Mouse (Mus musculus) liver, embryonic 14.5 days (tissue): ENCODE data around the gene Hoxd4. TPM values are rescaled to one million over a fixed set of nuclear protein-coding genes. Genes with fewer than 3 reads are reported as not detected.

Source experiments
- ATAC-seq: fragments of 200-750 bp; cut with Nextera tagmentation; 2 replicates; pipeline ENCODE4 v1.8.0; 2017; ENCODE audit warnings: moderate number of reproducible peaks, mild to moderate bottlenecking, moderate library complexity; ENCODE audit not compliant: insufficient read depth
- DNase-seq, 3 experiments: peaks; one replicate each; pipeline ENCODE4 v3.0.0-alpha.2; 2012 to 2013; ENCODE audit warnings: low read depth in 3 of 3, low spot score in 3 of 3
- H3K27ac ChIP-seq: fragments of 300-500 bp; sonication (generic); 2 replicates; pipeline ENCODE4 v1.5.1; 2014; ENCODE audit warnings: moderate library complexity, mild to moderate bottlenecking, control low read depth, inconsistent platforms
- H3K27me3 ChIP-seq: fragments of 300-500 bp; sonication (generic); 2 replicates; pipeline ENCODE4 v1.6.1; 2014; ENCODE audit warnings: mild to moderate bottlenecking, low read length, moderate library complexity; ENCODE audit not compliant: control insufficient read depth, insufficient read depth
- H3K36me3 ChIP-seq: fragments of 300-500 bp; sonication (generic); replicated peaks from 2 replicates; pipeline ENCODE4 v1.6.1; 2014; ENCODE audit warnings: low read depth; ENCODE audit not compliant: control insufficient read depth, insufficient read depth
- H3K4me1 ChIP-seq, 2 experiments: fragments of 200-500 bp in 1 of 2; fragments of 300-500 bp in 1 of 2; sonication (generic) in 1 of 2; replicated peaks; 2 replicates each; pipeline ENCODE4 v1.6.1; 2012 to 2014; ENCODE audit warnings: antibody characterized with exemption in 1 of 2, inconsistent platforms in 1 of 2, low read length in 1 of 2; ENCODE audit not compliant: control insufficient read depth in 2 of 2, insufficient read depth in 2 of 2
- H3K4me2 ChIP-seq: fragments of 300-500 bp; sonication (generic); 2 replicates; pipeline ENCODE4 v1.6.1; 2014; ENCODE audit warnings: low read depth, mild to moderate bottlenecking, control low read depth, moderate library complexity
- H3K4me3 ChIP-seq, 2 experiments: fragments of 200-500 bp in 1 of 2; fragments of 300-500 bp in 1 of 2; sonication (generic) in 1 of 2; 2 replicates each; pipeline ENCODE4 v1.5.1; 2012 to 2014; ENCODE audit warnings: low read depth in 2 of 2, low read length in 2 of 2, mild to moderate bottlenecking in 2 of 2, control low read depth in 1 of 2, inconsistent platforms in 1 of 2, moderate library complexity in 1 of 2; ENCODE audit not compliant: insufficient read depth in 1 of 2
- H3K9ac ChIP-seq: fragments of 300-500 bp; sonication (generic); replicated peaks from 2 replicates; pipeline ENCODE4 v1.6.1; 2014; ENCODE audit warnings: mild to moderate bottlenecking, control low read depth, moderate library complexity
- H3K9me3 ChIP-seq: fragments of 300-500 bp; sonication (generic); 2 replicates; pipeline ENCODE4 v1.6.1; 2016; ENCODE audit warnings: low read length, mixed read lengths; ENCODE audit not compliant: control insufficient read depth
- CTCF ChIP-seq: IDR thresholded peaks from 2 replicates; pipeline ENCODE4 v1.5.1; 2016; ENCODE audit warnings: antibody characterized with exemption, low read depth, control low read depth
- EP300 ChIP-seq: IDR thresholded peaks from 2 replicates; pipeline ENCODE4 v1.6.1; 2016; ENCODE audit warnings: antibody characterized with exemption, low read depth
- WGBS: fragments of 180-500 bp; shearing (Covaris S2); extraction: QIAGEN DNeasy Blood & Tissue Kit; methylation state at CpG from one replicate; pipeline ENCODE4 v1.1.7; 2014; ENCODE audit not compliant: insufficient replicate concordance; 5-methylcytosine and 5-hydroxymethylcytosine counted together
- polyA plus RNA-seq, 2 experiments: library from polyadenylated mRNA; depleted of rRNA in 1 of 2; stranded (reverse) in 1 of 2; unstranded in 1 of 2; fragments of >200 nt; fragmentation: Nextera tagmentation in 1 of 2; extraction: Ambion mirVana in 1 of 2; gene quantifications; 2 replicates each; pipeline versions ENCODE4 v1.2.1 to v1.2.3; 2012 to 2014

Hoxd4 gene
- polyA plus RNA-seq, 2 experiments: 0.04 TPM; not detected in 1

DNA sequence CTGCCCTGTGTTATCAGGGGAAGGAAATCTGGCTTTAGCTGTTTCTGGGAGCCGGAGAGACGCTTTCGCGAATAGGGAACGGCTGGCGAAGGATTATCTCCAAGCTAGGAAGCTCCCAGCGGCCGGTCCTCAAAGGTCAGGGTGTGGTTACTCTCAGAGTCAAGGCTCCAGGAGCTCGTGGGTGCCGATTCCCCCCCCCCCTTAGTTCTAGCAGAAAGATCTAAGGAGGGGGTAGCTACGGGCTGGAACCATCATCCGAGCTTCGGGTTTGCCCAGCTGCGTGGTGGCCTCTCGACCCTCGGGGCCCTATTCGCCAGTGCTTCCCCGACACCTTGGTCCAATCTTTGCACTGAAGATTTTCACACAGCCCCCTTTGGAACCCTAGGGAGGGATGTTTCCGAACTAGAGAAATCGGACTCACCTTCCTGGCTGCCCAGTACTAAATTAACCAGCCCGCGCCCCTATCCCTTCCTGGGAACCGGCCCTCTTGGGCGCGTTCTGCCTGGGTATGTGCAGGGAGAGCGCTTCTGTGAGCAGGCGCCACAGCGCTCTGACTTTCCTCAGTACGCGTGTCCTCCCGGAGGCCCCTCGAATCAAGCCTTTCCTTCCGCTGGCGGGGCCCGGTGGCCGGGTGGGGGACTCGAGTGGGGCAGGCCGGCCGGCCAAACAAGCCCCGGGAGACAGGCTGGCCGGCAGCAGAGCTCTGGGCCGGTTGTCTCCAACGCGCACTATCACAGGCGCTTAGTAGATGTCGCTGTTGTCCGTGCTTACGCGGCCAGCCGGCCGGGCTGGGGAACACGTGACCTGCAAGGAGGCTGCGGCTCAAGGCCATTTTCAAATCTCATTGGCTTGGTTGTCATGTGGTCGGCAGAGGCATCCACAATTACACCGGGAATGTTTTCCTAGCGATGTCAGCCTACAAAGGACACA, 20.4 kb upstream of the Hoxd4 start, which contains the start of gene Hoxd10:
Hoxd10 (plus strand) TSS at position 903 of the 930 bp plus-strand sequence.
- TF ChIP-seq EP300 (no peak), CTCF (no peak)
- H3K9ac ChIP-seq: no peak within 1 kb of the TSS
- no peak within 1 kb of the TSS for H3K4me3 ChIP-seq
- no peak within 1 kb of the TSS for H3K4me2 ChIP-seq
- DNase-seq (no peak), ATAC-seq (no peak)
- H3K36me3 ChIP-seq: no peaks in the 10 kb centered on the region
- H3K4me1 ChIP-seq: no peaks in the 10 kb centered on the region
- H3K27me3 ChIP-seq: peaks cover 100% of the 10 kb centered on the region
- H3K9me3 ChIP-seq: no peaks in the 10 kb centered on the region
- 1% methylated on average over 56 of the region's 56 CpGs for WGBS
- no peak within 1 kb of the TSS for H3K27ac ChIP-seq

DNA sequence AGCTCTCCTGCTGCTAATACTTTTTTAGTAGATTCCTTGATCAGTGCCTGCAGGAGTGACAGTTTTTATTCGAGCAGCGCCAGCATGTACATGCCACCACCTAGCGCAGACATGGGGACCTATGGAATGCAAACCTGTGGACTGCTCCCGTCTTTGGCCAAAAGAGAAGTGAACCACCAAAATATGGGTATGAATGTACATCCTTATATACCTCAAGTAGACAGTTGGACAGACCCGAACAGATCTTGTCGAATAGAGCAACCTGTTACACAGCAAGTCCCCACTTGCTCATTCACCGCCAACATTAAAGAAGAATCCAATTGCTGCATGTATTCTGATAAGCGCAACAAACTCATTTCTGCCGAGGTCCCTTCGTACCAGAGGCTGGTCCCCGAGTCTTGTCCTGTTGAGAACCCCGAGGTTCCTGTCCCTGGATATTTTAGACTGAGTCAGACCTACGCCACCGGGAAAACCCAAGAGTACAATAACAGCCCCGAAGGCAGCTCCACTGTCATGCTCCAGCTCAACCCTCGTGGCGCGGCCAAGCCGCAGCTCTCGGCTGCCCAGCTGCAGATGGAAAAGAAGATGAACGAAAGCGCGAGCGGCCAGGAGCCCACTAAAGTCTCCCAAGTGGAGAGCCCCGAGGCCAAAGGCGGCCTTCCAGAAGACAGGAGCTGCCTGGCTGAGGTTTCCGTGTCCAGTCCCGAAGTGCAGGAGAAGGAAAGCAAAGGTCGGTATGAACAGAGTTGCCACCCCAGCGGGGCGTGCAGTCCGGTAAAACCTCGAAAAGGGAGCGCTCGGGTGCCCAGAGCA, 19.5 kb upstream of the Hoxd4 start:
- Histone ChIP-seq H3K27ac (no peak overlapping the region), H3K4me2 (no peak overlapping the region), H3K27me3 (peaks cover 100% of the 10 kb centered on the region), H3K9ac (no peak overlapping the region), H3K36me3 (no peaks in the 10 kb centered on the region), H3K4me3 (no peak overlapping the region), H3K9me3 (no peaks in the 10 kb centered on the region), H3K4me1 (no peaks in the 10 kb centered on the region)
- no peak for DNase-seq
- ATAC-seq: no peak
- no peak for TF ChIP-seq EP300
- no peak for TF ChIP-seq CTCF
- WGBS: 4% methylated on average over 35 of the region's 35 CpGs

- Histone ChIP-seq H3K4me1 (no peaks in the 10 kb centered on the region), H3K4me3 (no peak overlapping the region), H3K27ac (no peak overlapping the region), H3K9ac (no peak overlapping the region), H3K4me2 (no peak overlapping the region), H3K27me3 (peaks cover 100% of the 10 kb centered on the region), H3K36me3 (no peaks in the 10 kb centered on the region), H3K9me3 (no peaks in the 10 kb centered on the region)
- 2% methylated on average over 20 of the region's 20 CpGs for WGBS
- ATAC-seq (no peak), DNase-seq (no peak)
- TF ChIP-seq EP300 (no peak), CTCF (no peak)
Observed at GRCm38 (mm10) chr2:74692808-74693431, 18.8 kb upstream of the Hoxd4 start.

- TF ChIP-seq CTCF: no peak
- TF ChIP-seq EP300: no peak
- Histone ChIP-seq H3K9me3 (no peaks in the 10 kb centered on the region), H3K9ac (no peak overlapping the region), H3K4me3 (no peak overlapping the region), H3K4me2 (no peak overlapping the region), H3K4me1 (no peaks in the 10 kb centered on the region), H3K36me3 (no peaks in the 10 kb centered on the region), H3K27me3 (peaks cover 100% of the 10 kb centered on the region), H3K27ac (no peak overlapping the region)
- ATAC-seq (no peak), DNase-seq (no peak)
- 10% methylated on average over 4 of the region's 4 CpGs for WGBS
Observed at GRCm38 (mm10) chr2:74693432-74693827, 18.3 kb upstream of the Hoxd4 start.

- no peaks in the 10 kb centered on the region for H3K4me1 ChIP-seq
- no peaks in the 10 kb centered on the region for H3K36me3 ChIP-seq
- no peak overlapping the region for H3K9ac ChIP-seq
- H3K4me2 ChIP-seq: no peak overlapping the region
- no peak for TF ChIP-seq EP300
- TF ChIP-seq CTCF: peak; percentile 31; the same call in 1 of the 2 replicates
- no peaks in the 10 kb centered on the region for H3K9me3 ChIP-seq
- 3% methylated on average over 16 of the region's 16 CpGs for WGBS
- H3K27me3 ChIP-seq: peaks cover 100% of the 10 kb centered on the region
- ATAC-seq (no peak), DNase-seq (peak in 1 of 3 experiments; percentile 13)
- H3K27ac ChIP-seq: no peak overlapping the region
- H3K4me3 ChIP-seq: no peak overlapping the region
Observed at GRCm38 (mm10) chr2:74694066-74694465, 17.7 kb upstream of the Hoxd4 start.
